Mouse (Mus musculus) ES-E14 (cell line): ENCODE data around the gene Mapkapk2.

Experiments used
- CHD2 ChIP-seq: IDR thresholded peaks from 2 replicates; pipeline ENCODE4 v1.6.1; 2014; ENCODE audit warnings: mild to moderate bottlenecking, low read depth, low read length, inconsistent platforms
- MAFK ChIP-seq: IDR thresholded peaks from 2 replicates; pipeline ENCODE4 v1.6.1; 2014; ENCODE audit warnings: mild to moderate bottlenecking, low read depth, low read length, inconsistent platforms; ENCODE audit not compliant: insufficient read depth
- ZC3H11A ChIP-seq: IDR thresholded peaks from 2 replicates; pipeline ENCODE4 v1.6.1; 2012; ENCODE audit warnings: low read depth, mild to moderate bottlenecking, inconsistent platforms, low read length, borderline replicate concordance
- ZNF384 ChIP-seq: IDR thresholded peaks from 2 replicates; pipeline ENCODE4 v1.6.1; 2012; ENCODE audit warnings: low read depth, low read length, inconsistent platforms

- TF ChIP-seq ZC3H11A (no peak), CHD2 (no peak), MAFK (no peak), ZNF384 (no peak)
Measured at GRCm38 (mm10) chr1:131042721-131043120, 54.9 kb downstream of the Mapkapk2 start.
